Mouse (Mus musculus) gastrocnemius, postnatal 4 days (tissue): ENCODE data around the gene Mon1b. TPM values are rescaled to one million over a fixed set of nuclear protein-coding genes. Genes with fewer than 3 reads are reported as not detected.

Experiments
- DNase-seq, 2 experiments: peaks; one replicate each; pipeline ENCODE4 v3.0.0; 2021 to 2022; ENCODE audit warnings: low spot score in 2 of 2, mixed read lengths in 2 of 2
- total RNA-seq, 2 experiments: library from RNA; stranded (reverse); gene quantifications; 2 replicates each; pipeline ENCODE4 v1.2.3; 2021

The Mon1b gene
- total RNA-seq, 2 experiments from 2014 or later = 5.9 to 6.6 TPM

DNA sequence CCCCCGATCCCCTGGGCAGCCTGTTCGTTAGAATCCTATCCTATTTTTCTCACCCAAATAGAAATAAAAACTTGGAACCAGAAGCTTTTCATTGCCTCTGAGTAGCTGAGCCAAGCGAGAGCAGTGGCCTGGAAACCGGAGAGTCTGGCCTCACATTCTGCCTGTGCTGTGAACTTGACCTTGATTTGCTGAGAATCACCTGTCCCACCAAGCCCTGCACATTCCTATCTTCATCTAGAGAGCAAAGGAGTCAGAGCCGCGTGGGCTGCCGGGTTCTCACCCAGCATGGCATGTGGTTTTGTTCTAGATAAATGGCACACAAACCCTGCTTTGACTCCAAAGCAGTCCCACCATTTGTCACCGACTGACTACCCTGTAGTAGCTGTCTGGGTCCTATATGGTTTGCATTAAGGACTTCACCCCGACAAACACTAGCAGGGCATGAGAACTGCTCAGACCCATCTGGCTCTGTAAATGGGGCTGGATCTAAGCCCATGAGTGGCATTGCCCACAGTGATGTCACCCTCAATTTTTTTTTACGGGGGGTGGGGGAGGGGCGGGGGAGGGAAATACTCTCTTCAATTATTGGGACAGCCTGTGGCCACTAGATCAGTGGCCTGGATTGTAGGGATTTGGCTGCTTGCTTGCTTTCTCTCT is 37.3 kb downstream of the Mon1b start:
- DNase-seq = no peak

DNA sequence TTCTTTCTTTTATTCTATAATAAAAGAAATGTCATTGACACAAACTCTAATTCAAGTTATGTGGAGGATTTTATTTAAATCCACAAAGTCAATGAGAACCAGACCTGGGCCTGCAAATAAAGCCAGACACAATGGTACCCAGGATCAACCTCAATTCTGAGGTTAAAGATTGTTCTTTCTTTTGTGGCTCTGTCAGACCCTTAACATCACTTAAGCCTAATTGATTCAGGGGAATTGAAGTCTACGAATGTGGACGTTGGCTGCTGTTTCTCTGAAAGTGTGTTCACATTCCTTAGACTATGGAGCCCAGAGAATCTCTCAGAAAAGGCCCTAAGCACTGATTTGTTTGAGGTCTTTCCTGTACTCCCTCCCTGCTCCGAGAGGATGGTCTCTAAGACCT is 37.9 kb downstream of the Mon1b start:
- DNase-seq = no peak

DNA sequence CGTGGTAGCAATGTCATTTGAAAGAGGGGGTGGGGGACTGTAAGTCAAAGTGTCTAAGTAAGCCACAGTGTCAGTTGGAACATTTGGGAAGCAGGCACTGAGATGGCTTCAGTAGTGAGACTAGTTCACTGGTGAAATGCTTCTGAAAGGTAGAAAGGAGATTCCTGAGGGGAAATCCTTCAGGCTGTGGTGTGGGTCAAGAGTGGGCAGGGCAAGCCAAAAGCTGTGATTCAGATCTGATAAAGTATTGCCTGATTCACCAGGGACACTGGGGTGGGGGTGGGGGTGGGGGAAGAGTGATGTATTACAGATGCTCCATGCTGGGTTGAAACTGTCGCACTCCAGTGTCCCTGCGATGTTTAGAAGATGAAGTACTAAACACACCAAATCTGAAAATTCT is 39.2 kb downstream of the Mon1b start:
- DNase-seq = no peak

DNA sequence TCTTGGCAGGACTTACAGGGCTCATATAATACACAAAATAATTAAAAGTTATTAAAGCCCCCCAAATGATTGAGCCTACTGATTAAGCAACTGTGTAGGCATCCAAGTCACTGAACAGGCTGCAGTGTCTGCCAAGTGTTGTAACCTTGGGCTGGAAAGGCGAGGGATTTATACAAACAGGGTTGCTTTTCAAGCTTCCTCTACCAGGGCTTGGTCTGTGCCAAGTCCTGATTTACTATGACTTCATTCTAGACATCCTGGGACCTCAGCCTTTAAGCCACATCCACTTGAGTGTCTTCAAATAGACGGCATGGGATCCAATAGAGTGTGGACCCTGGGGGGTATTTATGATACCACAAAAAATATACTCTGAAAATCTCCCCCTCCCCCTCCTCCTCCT is 39.9 kb downstream of the Mon1b start:
- DNase-seq = no peak

DNA sequence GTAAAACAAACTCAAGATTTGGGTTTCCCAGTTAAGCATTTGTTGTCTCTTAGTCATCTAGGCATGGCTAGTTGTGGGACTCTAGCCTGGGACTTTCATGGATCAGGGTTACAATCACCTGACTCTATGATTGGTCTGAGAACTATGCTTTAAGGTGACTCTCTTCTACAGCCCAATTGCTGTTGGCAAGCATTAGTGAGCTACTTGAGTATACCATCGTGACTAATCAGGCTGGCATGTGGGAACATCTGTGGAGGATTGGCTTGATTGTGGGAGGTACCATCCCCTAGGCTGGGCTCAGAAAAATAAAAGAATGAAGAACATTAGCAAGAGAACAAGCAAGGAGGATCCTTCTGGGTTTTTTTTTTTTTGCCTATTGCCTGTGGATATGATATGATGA is 41.4 kb downstream of the Mon1b start:
- no peak for DNase-seq

DNA sequence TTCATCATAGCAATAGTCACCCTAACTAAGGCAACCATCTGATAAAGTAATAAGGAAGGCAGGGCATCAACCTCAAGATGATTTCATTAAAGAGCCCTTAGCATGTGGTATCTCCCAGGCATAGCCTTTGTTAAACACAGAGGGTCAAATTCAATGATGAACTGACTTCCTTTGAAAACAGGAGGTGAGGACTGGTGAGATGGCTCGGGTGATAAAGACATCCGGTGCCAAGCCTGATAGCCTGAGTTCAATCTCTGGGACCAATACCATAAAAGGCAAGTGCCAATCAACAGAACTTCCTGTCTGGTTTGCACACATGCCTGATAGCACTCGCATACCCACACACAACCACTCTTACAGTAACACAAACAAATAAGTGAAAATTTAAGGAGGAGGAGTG is 44.0 kb downstream of the Mon1b start:
- no peak for DNase-seq

DNA sequence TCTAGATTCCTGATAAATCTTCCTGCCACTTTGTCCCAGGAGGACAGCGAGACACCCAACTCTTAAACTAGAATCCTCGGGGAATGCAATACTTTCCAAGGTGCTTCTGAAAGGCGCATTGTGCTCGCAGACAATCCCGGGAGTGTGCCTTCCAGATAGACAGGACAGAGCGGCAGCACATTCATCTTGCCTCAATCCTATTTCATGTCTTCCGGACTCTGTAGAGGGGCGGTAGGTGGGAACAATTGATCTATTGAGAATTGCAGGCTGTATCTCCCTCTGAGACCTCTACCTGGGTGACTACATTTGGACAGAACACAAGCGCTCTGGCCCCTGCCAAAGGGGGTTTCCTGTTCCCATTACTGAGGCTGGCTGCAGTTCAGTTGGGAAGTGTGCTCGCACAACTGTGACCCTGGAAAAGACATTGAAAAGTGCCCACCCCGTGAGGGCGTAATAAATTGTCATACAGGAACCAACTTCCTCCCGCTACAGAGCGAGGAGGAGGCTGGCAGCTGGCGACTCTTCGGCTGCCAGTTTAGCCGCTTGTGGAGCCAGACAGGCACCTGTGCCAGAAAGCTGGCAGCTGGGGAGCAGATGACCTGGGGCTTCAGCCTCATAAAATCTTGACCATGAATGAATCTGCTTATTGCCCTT is 52.6 kb downstream of the Mon1b start:
- peak in 1 of 2 experiments; percentile 25 for DNase-seq

DNA sequence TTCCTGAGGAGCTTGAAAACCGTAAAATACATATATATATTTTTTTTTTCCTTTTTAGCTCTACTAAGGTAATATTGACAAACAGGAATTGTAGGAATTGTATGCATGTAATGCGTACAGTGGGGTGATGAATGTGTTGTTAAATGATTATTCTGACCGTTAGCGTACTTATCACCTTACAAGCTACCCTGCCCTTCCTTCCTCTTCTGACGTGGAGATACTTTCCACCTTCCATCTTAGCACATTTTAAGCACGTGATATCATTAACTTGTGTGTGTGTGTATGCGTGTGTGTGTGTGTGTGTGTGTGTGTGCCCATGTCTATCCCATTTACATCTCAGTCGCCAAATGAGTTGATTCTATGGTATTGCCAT is 53.1 kb downstream of the Mon1b start:
- DNase-seq = no peak

DNA sequence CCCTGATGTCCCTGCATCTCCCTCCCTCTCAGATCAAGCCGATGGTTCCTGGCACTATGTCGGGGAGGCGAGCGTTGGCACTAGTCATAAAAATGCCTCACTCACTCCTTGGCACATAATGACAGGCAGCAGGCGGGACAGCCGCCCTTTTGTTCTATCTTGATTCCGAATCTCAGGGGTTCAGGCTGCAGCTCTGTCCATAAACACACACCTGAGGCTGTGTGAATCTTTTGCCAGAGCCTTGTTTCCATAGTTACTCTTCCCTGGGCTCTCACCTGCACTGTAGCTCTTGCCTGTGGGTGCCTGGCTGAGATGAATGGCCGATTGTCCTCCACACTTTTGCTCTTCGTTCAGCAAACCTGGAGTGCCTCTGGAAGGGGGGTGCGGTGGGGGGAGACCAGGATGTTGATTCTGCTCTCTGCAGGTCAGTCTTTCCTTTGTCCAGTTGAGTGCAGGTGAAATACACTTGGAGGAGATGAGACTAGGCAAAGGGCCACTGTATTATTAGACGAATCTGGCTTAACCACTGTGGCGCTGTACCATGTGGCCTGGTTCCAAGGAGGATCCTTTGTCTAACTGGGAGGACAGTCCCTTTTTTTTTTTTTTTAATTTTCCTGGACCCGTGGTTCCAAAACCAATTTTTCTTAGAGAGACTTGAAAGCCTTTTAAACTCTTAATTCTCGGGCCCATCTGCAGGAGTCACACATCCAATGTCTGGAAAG is 56.4 kb downstream of the Mon1b start:
- no peak for DNase-seq

Other genes with a start within 250 kb of the Mon1b start
- not detected for gene Syce1l, start 7.6 kb downstream of the Mon1b start, total RNA-seq
- 1 to 10 TPM in 1 of 2 experiments, under 1 TPM in 1; 0.69 to 1.1 TPM for gene Adamts18, start 213.2 kb downstream of the Mon1b start, total RNA-seq